Mouse (Mus musculus) intestine, embryonic 15.5 days (tissue): ENCODE measurements around the gene Uts2b. TPM values are rescaled to one million over a fixed set of nuclear protein-coding genes. Genes with fewer than 3 reads are reported as not detected.
"Not testable (repeated sequence)": the region's sequence is repeated elsewhere in the genome, so short reads cannot be mapped to it uniquely, and the experiment has no call there.

ENCODE experiments used
- ATAC-seq: fragments of 200-750 bp; cut with Nextera tagmentation; 2 replicates; pipeline ENCODE4 v1.8.0; 2017; ENCODE audit warnings: moderate TSS enrichment, moderate library complexity
- H3K27ac ChIP-seq: fragments of 300-500 bp; sonication (generic); 2 replicates; pipeline ENCODE4 v1.5.1; 2015; ENCODE audit warnings: mild to moderate bottlenecking, inconsistent platforms
- H3K27me3 ChIP-seq: fragments of 300-500 bp; sonication (generic); replicated peaks from 2 replicates; pipeline ENCODE4 v1.6.1; 2015; ENCODE audit warnings: inconsistent platforms
- H3K36me3 ChIP-seq: fragments of 300-500 bp; sonication (generic); 2 replicates; pipeline ENCODE4 v1.6.1; 2015; ENCODE audit warnings: inconsistent platforms
- H3K4me1 ChIP-seq: fragments of 300-500 bp; sonication (generic); replicated peaks from 2 replicates; pipeline ENCODE4 v1.6.1; 2015; ENCODE audit warnings: inconsistent platforms
- H3K4me2 ChIP-seq: fragments of 300-500 bp; sonication (generic); replicated peaks from 2 replicates; pipeline ENCODE4 v1.6.1; 2015; ENCODE audit warnings: mild to moderate bottlenecking, inconsistent platforms
- H3K4me3 ChIP-seq: fragments of 300-500 bp; sonication (generic); replicated peaks from 2 replicates; pipeline ENCODE4 v1.5.1; 2015; ENCODE audit warnings: inconsistent platforms
- H3K9ac ChIP-seq: fragments of 300-500 bp; sonication (generic); 2 replicates; pipeline ENCODE4 v1.6.1; 2015; ENCODE audit warnings: inconsistent platforms
- H3K9me3 ChIP-seq: fragments of 300-500 bp; sonication (generic); 2 replicates; pipeline ENCODE4 v1.6.1; 2016; ENCODE audit warnings: inconsistent platforms
- WGBS: fragments of 180-500 bp; shearing (Covaris S2); methylation state at CpG from one replicate; pipeline ENCODE4 v1.1.7; 2015; 5-methylcytosine and 5-hydroxymethylcytosine counted together
- polyA plus RNA-seq: library from polyadenylated mRNA; unstranded; fragments of >200 nt; fragmentation: Nextera tagmentation; extraction: Ambion mirVana; gene quantifications from 2 replicates; pipeline ENCODE4 v1.2.1, GENCODE M21; 2015

Uts2b gene
- polyA plus RNA-seq, 1 experiment from 2014 or later, result 0.18 TPM

DNA sequence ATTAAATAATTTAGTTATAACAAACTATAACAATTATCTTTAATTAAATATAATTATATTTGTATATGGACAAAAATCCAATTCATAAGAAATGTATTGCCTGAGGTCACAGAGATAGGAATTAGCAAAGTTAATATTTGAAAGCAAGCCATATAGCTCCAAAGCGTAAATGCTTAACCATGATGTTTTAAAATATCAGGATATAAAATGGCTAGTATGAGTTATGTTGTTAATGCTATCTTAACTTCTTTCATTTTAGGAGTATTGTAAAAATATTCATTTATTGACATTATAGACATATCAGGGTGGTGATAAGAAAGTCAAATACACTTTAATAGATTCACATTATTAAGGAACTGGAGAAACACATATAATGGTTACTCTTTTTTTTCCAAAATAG, 10.0 kb downstream of the Uts2b start:
- no peak overlapping the region for H3K27ac ChIP-seq
- H3K4me3 ChIP-seq, result no peak overlapping the region
- H3K36me3 ChIP-seq, result no peaks in the 10 kb centered on the region
- no peaks in the 10 kb centered on the region for H3K9me3 ChIP-seq
- H3K9ac ChIP-seq, result no peak overlapping the region
- no peaks in the 10 kb centered on the region for H3K4me1 ChIP-seq
- peak; percentile 62 for ATAC-seq
- 68% methylated on average over 1 of the region's 1 CpGs for WGBS
- H3K27me3 ChIP-seq, result no peaks in the 10 kb centered on the region
- no peak overlapping the region for H3K4me2 ChIP-seq

GRCm38 (mm10) chr16:27354464-27354863, 15.6 kb downstream of the Uts2b start:
- ATAC-seq, result no peak
- 70% methylated on average over 2 of the region's 2 CpGs for WGBS
- no peak overlapping the region for H3K4me2 ChIP-seq
- no peaks in the 10 kb centered on the region for H3K36me3 ChIP-seq
- no peaks in the 10 kb centered on the region for H3K27me3 ChIP-seq
- no peaks in the 10 kb centered on the region for H3K4me1 ChIP-seq
- no peak overlapping the region for H3K27ac ChIP-seq
- H3K9ac ChIP-seq, result no peak overlapping the region
- no peaks in the 10 kb centered on the region for H3K9me3 ChIP-seq
- H3K4me3 ChIP-seq, result no peak overlapping the region

DNA sequence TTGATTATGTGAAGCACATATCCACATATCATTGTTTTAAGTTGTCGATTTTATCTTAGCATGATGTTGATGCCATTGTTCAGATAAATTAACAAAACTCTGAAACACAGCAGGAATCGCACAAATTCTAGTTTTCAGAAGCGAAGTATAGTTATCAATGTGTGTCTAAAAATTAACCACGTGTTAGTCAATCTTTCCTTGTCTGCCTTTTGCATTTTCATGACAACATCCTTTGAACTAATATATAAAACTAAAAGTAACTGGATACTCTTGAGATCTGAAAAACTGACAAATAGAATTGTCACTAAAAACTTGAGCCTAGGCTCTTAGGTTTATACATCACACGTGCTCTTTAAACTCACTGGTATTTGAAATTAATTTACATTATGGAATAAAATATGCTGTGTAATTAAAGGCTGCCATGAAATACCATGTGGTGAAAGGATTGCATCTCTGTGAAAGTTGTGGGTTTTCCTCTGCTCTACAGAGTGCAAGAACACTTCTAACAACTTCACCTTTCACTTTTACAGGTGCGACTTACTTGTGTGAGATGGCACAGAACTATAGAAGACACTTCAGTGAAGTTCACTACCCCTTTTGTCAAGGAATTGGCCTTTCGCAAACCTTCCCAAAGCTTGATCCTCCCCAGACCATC, 20.0 kb downstream of the Uts2b start:
- Histone ChIP-seq H3K36me3 (no peaks in the 10 kb centered on the region), H3K27me3 (no peaks in the 10 kb centered on the region), H3K4me3 (no peak overlapping the region), H3K4me1 (no peaks in the 10 kb centered on the region), H3K27ac (no peak overlapping the region), H3K9me3 (no peaks in the 10 kb centered on the region), H3K9ac (no peak overlapping the region), H3K4me2 (no peak overlapping the region)
- 84% methylated on average over 7 of the region's 7 CpGs for WGBS
- no peak for ATAC-seq

- no peaks in the 10 kb centered on the region for H3K36me3 ChIP-seq
- H3K4me3 ChIP-seq, result no peak overlapping the region
- H3K27me3 ChIP-seq, result no peaks in the 10 kb centered on the region
- H3K4me1 ChIP-seq, result no peaks in the 10 kb centered on the region
- H3K27ac ChIP-seq, result no peak overlapping the region
- H3K9ac ChIP-seq, result no peak overlapping the region
- no peak overlapping the region for H3K4me2 ChIP-seq
- 92% methylated on average over 2 of the region's 2 CpGs for WGBS
- H3K9me3 ChIP-seq, result no peaks in the 10 kb centered on the region
- ATAC-seq, result no peak
Measured at GRCm38 (mm10) chr16:27349235-27349634, 20.8 kb downstream of the Uts2b start.

DNA sequence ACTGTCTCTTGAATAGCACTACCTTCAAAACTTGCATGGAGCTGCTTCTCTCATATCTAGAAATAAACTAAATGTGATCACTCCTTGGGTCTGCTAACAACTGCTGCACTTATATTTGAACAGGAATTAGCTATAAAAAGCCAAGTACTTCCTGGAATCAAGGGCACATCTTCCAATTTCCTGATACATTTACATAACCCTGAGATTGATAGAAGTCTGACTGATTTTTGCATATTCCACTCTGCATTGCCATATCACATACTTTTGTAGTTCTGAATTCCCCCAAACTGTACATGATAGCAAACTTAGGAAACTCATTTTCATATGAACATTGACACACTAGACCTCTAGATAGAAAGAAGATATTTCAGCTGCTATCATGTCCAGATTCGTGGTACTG, 21.7 kb downstream of the Uts2b start:
- WGBS, result 56% methylated on average over 1 of the region's 1 CpGs
- no peaks in the 10 kb centered on the region for H3K9me3 ChIP-seq
- H3K27me3 ChIP-seq, result no peaks in the 10 kb centered on the region
- no peaks in the 10 kb centered on the region for H3K36me3 ChIP-seq
- no peak for ATAC-seq
- no peaks in the 10 kb centered on the region for H3K4me1 ChIP-seq
- no peak overlapping the region for H3K4me3 ChIP-seq
- no peak overlapping the region for H3K4me2 ChIP-seq
- no peak overlapping the region for H3K9ac ChIP-seq
- no peak overlapping the region for H3K27ac ChIP-seq

- no peaks in the 10 kb centered on the region for H3K36me3 ChIP-seq
- WGBS, result 63% methylated on average over 3 of the region's 3 CpGs
- H3K27ac ChIP-seq, result no peak overlapping the region
Measured at GRCm38 (mm10) chr16:27347521-27347920, 22.5 kb downstream of the Uts2b start.

DNA sequence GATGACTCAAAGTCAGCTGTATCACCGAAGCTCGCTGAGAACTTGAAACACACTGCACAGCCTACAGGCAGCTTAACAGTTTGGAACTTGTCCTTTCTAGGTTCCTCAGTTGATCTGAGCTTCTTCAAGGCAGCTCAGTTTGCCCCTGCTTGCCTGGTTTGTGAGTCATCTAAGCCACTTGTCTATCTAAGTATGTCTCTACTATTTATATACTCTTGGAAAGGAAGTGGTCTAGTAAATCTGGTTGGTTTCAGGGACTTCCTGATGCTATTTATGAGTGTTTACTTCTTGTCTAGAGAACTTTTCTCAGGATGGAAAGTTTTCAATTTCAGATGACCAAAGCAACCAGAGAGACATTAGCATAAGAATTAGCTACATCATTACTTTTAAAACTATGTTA, 43.6 kb downstream of the Uts2b start:
- Histone ChIP-seq H3K4me2 (no peak overlapping the region), H3K9ac (no peak overlapping the region), H3K4me1 (no peaks in the 10 kb centered on the region), H3K9me3 (no peaks in the 10 kb centered on the region), H3K36me3 (no peaks in the 10 kb centered on the region), H3K27ac (no peak overlapping the region), H3K27me3 (no peaks in the 10 kb centered on the region), H3K4me3 (no peak overlapping the region)
- WGBS, result 94% methylated on average over 2 of the region's 2 CpGs
- no peak for ATAC-seq

More at GRCm38 (mm10) chr16:27347521-27347920, 22.5 kb downstream of the Uts2b start:
- ATAC-seq, result no peak
- Histone ChIP-seq H3K9me3 (no peaks in the 10 kb centered on the region), H3K4me3 (no peak overlapping the region), H3K9ac (no peak overlapping the region), H3K4me1 (no peaks in the 10 kb centered on the region), H3K4me2 (no peak overlapping the region), H3K27me3 (no peaks in the 10 kb centered on the region)

GRCm38 (mm10) chr16:27322047-27322446, 48.0 kb downstream of the Uts2b start:
- no peak for ATAC-seq
- Histone ChIP-seq H3K4me2 (no peak overlapping the region), H3K27ac (no peak overlapping the region), H3K9me3 (no peaks in the 10 kb centered on the region), H3K9ac (no peak overlapping the region), H3K27me3 (no peaks in the 10 kb centered on the region), H3K4me3 (no peak overlapping the region), H3K36me3 (no peaks in the 10 kb centered on the region), H3K4me1 (no peaks in the 10 kb centered on the region)

GRCm38 (mm10) chr16:27319099-27319498, 50.9 kb downstream of the Uts2b start:
- Histone ChIP-seq H3K9me3 (no peaks in the 10 kb centered on the region), H3K4me2 (no peak overlapping the region), H3K9ac (no peak overlapping the region), H3K27ac (no peak overlapping the region), H3K4me3 (no peak overlapping the region), H3K27me3 (no peaks in the 10 kb centered on the region), H3K4me1 (no peaks in the 10 kb centered on the region), H3K36me3 (no peaks in the 10 kb centered on the region)
- no peak for ATAC-seq
- WGBS, result 76% methylated on average over 1 of the region's 1 CpGs

- H3K9me3 ChIP-seq, H3K27ac ChIP-seq, H3K4me3 ChIP-seq, H3K4me1 ChIP-seq, H3K4me2 ChIP-seq, H3K36me3 ChIP-seq, H3K9ac ChIP-seq, ATAC-seq, H3K27me3 ChIP-seq: not testable (repeated sequence)
- WGBS, result 69% methylated on average over 4 of the region's 4 CpGs
Measured at GRCm38 (mm10) chr16:27307189-27307588, 62.9 kb downstream of the Uts2b start, which contains the start of gene Ostn. TSS of gene Ostn (plus strand) at chr16:27307489.

Other genes starting within 250 kb of the Uts2b start
- 0.13 TPM in 1 of 2 replicates, not detected in the other for gene Ostn, start 62.8 kb downstream of the Uts2b start, polyA plus RNA-seq
- gene Ccdc50, start 18.6 kb upstream of the Uts2b start, polyA plus RNA-seq, result 37.5 and 45.5 TPM in 2 replicates